Mouse (Mus musculus) CH12.LX (cell line): Measurements from ENCODE around the gene Hps4. TPM values are rescaled to one million over a fixed set of nuclear protein-coding genes. Genes with fewer than 3 reads are reported as not detected.
A peak's percentile ranks its signal among the peaks of the same experiment; 100 is the strongest.

Experiments used
- DNase-seq: peaks from one replicate; pipeline ENCODE4 v3.0.0-alpha.2; 2013; ENCODE audit errors: extremely low read depth
- H3K27ac ChIP-seq: 2 replicates; pipeline ENCODE4 v1.5.1; 2012; ENCODE audit warnings: low read depth, mild to moderate bottlenecking, control low read depth, moderate library complexity; ENCODE audit not compliant: insufficient read depth
- H3K27me3 ChIP-seq: replicated peaks from 2 replicates; pipeline ENCODE3; 2012; ENCODE audit warnings: inconsistent platforms
- H3K36me3 ChIP-seq, 2 experiments: replicated peaks in 1 of 2; 2 replicates each; pipeline versions ENCODE3 to v1.6.1; 2012; ENCODE audit warnings: inconsistent platforms in 1 of 2, low read length in 1 of 2, mild to moderate bottlenecking in 1 of 2, mixed read lengths in 1 of 2, moderate library complexity in 1 of 2; ENCODE audit not compliant: control insufficient read depth in 1 of 2, insufficient read depth in 1 of 2
- H3K4me1 ChIP-seq, 2 experiments: 2 replicates each; pipeline ENCODE4 v1.6.1; 2012; ENCODE audit warnings: inconsistent platforms in 1 of 2, moderate library complexity in 1 of 2; ENCODE audit not compliant: insufficient read depth in 2 of 2, control insufficient read depth in 1 of 2
- H3K4me2 ChIP-seq: 2 replicates; pipeline ENCODE4 v1.6.1; 2012; ENCODE audit warnings: low read depth, mild to moderate bottlenecking, control low read depth; ENCODE audit not compliant: poor library complexity, insufficient read depth, severe bottlenecking
- H3K4me3 ChIP-seq, 3 experiments: fragments of 150-350 bp in 1 of 3; sonication (generic) in 1 of 3; replicated peaks in 1 of 3; 2 replicates each; pipeline versions ENCODE3 to v1.5.1; 2011 to 2012; ENCODE audit warnings: low read depth in 2 of 3, low read length in 2 of 3, mild to moderate bottlenecking in 2 of 3, moderate library complexity in 2 of 3, control low read depth in 1 of 3, improper control_type of control experiment in 1 of 3, inconsistent platforms in 1 of 3, mixed read lengths in 1 of 3; ENCODE audit not compliant: poor library complexity in 1 of 3
- H3K79me2 ChIP-seq: replicated peaks from 2 replicates; pipeline ENCODE4 v1.6.1; 2012; ENCODE audit warnings: mild to moderate bottlenecking, moderate library complexity; ENCODE audit not compliant: control insufficient read depth, poor library complexity, insufficient read depth, severe bottlenecking; ENCODE audit errors: extremely low read depth
- H3K9ac ChIP-seq: 2 replicates; pipeline ENCODE4 v1.6.1; 2012; ENCODE audit warnings: low read depth, mild to moderate bottlenecking, control low read depth, moderate library complexity; ENCODE audit not compliant: insufficient read depth
- H3K9me3 ChIP-seq: replicated peaks from 2 replicates; pipeline ENCODE3; 2012; ENCODE audit warnings: low read length, inconsistent platforms, mixed read lengths
- CHD1 ChIP-seq: IDR thresholded peaks from 2 replicates; pipeline ENCODE4 v1.6.1; 2012; ENCODE audit warnings: low read depth, low read length, improper control_type of control experiment, inconsistent platforms
- CTCF ChIP-seq, 2 experiments: IDR thresholded peaks in 1 of 2; conservative IDR thresholded peaks in 1 of 2; 2 replicates each; pipeline ENCODE4 v1.5.1; 2011 to 2012; ENCODE audit warnings: low read depth in 2 of 2, low read length in 2 of 2, improper control_type of control experiment in 1 of 2, inconsistent platforms in 1 of 2, mild to moderate bottlenecking in 1 of 2, moderate library complexity in 1 of 2
- E2F4 ChIP-seq: IDR thresholded peaks from 2 replicates; pipeline ENCODE4 v1.6.1; 2011; ENCODE audit warnings: low read depth, low read length, improper control_type of control experiment; ENCODE audit not compliant: insufficient replicate concordance
- ELF1 ChIP-seq: IDR thresholded peaks from 2 replicates; pipeline ENCODE4 v1.6.1; 2014; ENCODE audit warnings: low read depth, mild to moderate bottlenecking, inconsistent platforms, low read length, improper control_type of control experiment
- EP300 ChIP-seq: IDR thresholded peaks from 2 replicates; pipeline ENCODE4 v1.6.1; 2011; ENCODE audit warnings: low read length, improper control_type of control experiment
- GABPA ChIP-seq: IDR thresholded peaks from 2 replicates; pipeline ENCODE4 v1.6.1; 2012; ENCODE audit warnings: low read depth, low read length, improper control_type of control experiment, inconsistent platforms; ENCODE audit not compliant: insufficient replicate concordance
- IRF4 ChIP-seq: IDR thresholded peaks from 2 replicates; pipeline ENCODE4 v1.6.1; 2014; ENCODE audit warnings: low read depth, mild to moderate bottlenecking, inconsistent platforms, low read length, improper control_type of control experiment
- JUN ChIP-seq: IDR thresholded peaks from 2 replicates; pipeline ENCODE4 v1.6.1; 2011; ENCODE audit warnings: low read depth, mild to moderate bottlenecking, low read length, improper control_type of control experiment, moderate library complexity; ENCODE audit not compliant: insufficient read depth
- JUND ChIP-seq: conservative IDR thresholded peaks from 2 replicates; pipeline ENCODE4 v1.6.1; 2011; ENCODE audit warnings: low read depth, low read length, improper control_type of control experiment
- KAT2A ChIP-seq: IDR thresholded peaks from 2 replicates; pipeline ENCODE4 v1.6.1; 2012; ENCODE audit warnings: low read length, improper control_type of control experiment, inconsistent platforms; ENCODE audit not compliant: insufficient replicate concordance
- MAFK ChIP-seq: IDR thresholded peaks from 2 replicates; pipeline ENCODE4 v1.6.1; 2011; ENCODE audit warnings: low read length, improper control_type of control experiment; ENCODE audit not compliant: insufficient replicate concordance
- MAX ChIP-seq: IDR thresholded peaks from 2 replicates; pipeline ENCODE4 v1.6.1; 2011; ENCODE audit warnings: low read length, improper control_type of control experiment
- MEF2A ChIP-seq: IDR thresholded peaks from 2 replicates; pipeline ENCODE4 v1.6.1; 2014; ENCODE audit warnings: low read depth, mild to moderate bottlenecking, inconsistent platforms, low read length, improper control_type of control experiment, borderline replicate concordance
- MXI1 ChIP-seq: IDR thresholded peaks from 2 replicates; pipeline ENCODE4 v1.6.1; 2011; ENCODE audit warnings: mild to moderate bottlenecking, low read depth, low read length, improper control_type of control experiment
- NELFE ChIP-seq: IDR thresholded peaks from 2 replicates; pipeline ENCODE4 v1.6.1; 2011; ENCODE audit warnings: low read depth, low read length, improper control_type of control experiment
- NRF1 ChIP-seq: IDR thresholded peaks from 2 replicates; pipeline ENCODE4 v1.6.1; 2014; ENCODE audit warnings: low read depth, mild to moderate bottlenecking, inconsistent platforms, low read length, improper control_type of control experiment, moderate library complexity
- PAX5 ChIP-seq: IDR thresholded peaks from 2 replicates; pipeline ENCODE4 v1.6.1; 2012; ENCODE audit warnings: low read length, inconsistent platforms, mixed read lengths
- POLR2A ChIP-seq: IDR thresholded peaks from 2 replicates; pipeline ENCODE4 v1.6.1; 2011; ENCODE audit warnings: low read depth, mild to moderate bottlenecking, improper control_type of control experiment, low read length
- POLR2AphosphoS2 ChIP-seq: IDR thresholded peaks from 2 replicates; pipeline ENCODE4 v1.6.1; 2011; ENCODE audit warnings: low read depth, low read length, improper control_type of control experiment
- RAD21 ChIP-seq: IDR thresholded peaks from 2 replicates; pipeline ENCODE4 v1.6.1; 2011; ENCODE audit warnings: low read depth, mild to moderate bottlenecking, low read length, improper control_type of control experiment, moderate library complexity
- RCOR1 ChIP-seq: conservative IDR thresholded peaks from 2 replicates; pipeline ENCODE4 v1.6.1; 2012; ENCODE audit warnings: low read depth, mild to moderate bottlenecking, inconsistent platforms, low read length, improper control_type of control experiment
- SIN3A ChIP-seq: IDR thresholded peaks from 2 replicates; pipeline ENCODE4 v1.6.1; 2012; ENCODE audit warnings: low read length, improper control_type of control experiment, inconsistent platforms
- SMC3 ChIP-seq: IDR thresholded peaks from 2 replicates; pipeline ENCODE4 v1.6.1; 2011; ENCODE audit warnings: low read depth, low read length, improper control_type of control experiment
- TBP ChIP-seq: conservative IDR thresholded peaks from 2 replicates; pipeline ENCODE4 v1.6.1; 2011; ENCODE audit warnings: low read depth, low read length, improper control_type of control experiment
- UBTF ChIP-seq: IDR thresholded peaks from 2 replicates; pipeline ENCODE4 v1.6.1; 2012; ENCODE audit warnings: low read depth, mild to moderate bottlenecking, inconsistent platforms, low read length, improper control_type of control experiment, moderate library complexity
- USF1 ChIP-seq: IDR thresholded peaks from 2 replicates; pipeline ENCODE4 v1.6.1; 2014; ENCODE audit warnings: low read depth, mild to moderate bottlenecking, inconsistent platforms, low read length, improper control_type of control experiment
- USF2 ChIP-seq: conservative IDR thresholded peaks from 2 replicates; pipeline ENCODE4 v1.6.1; 2011; ENCODE audit warnings: low read depth, low read length, improper control_type of control experiment
- ZC3H11A ChIP-seq: IDR thresholded peaks from 2 replicates; pipeline ENCODE4 v1.6.1; 2012; ENCODE audit warnings: low read depth, mild to moderate bottlenecking, inconsistent platforms, low read length, improper control_type of control experiment
- ZKSCAN1 ChIP-seq: IDR thresholded peaks from 2 replicates; pipeline ENCODE4 v1.6.1; 2012; ENCODE audit warnings: low read depth, inconsistent platforms, low read length, improper control_type of control experiment, borderline replicate concordance
- ZNF384 ChIP-seq: IDR thresholded peaks from 2 replicates; pipeline ENCODE4 v1.6.1; 2012; ENCODE audit warnings: low read depth, low read length, improper control_type of control experiment, inconsistent platforms
- dilution Hi-C: fragments of 300-500 bp; cut with MboI; formaldehyde crosslinking; loops from 2 replicates; pipeline ENCODE4 v1.14.3; 2020; ENCODE audit warnings: low sequenced_read_pairs; ENCODE audit not compliant: extremely low pct_unique_long_range_greater_than_20kb, extremely low pct_ligation_motif_present
- in situ Hi-C: fragments of 300-500 bp; cut with MboI; formaldehyde crosslinking; loops from 3 replicates; pipeline ENCODE4 v1.14.3; 2019; ENCODE audit warnings: low sequenced_read_pairs, low pct_ligation_motif_present, low pct_unique_long_range_greater_than_20kb, mixed read lengths
- polyA plus RNA-seq: library from polyadenylated mRNA; unstranded; fragments of >175 nt; gene quantifications from 2 replicates; pipeline ENCODE4 v1.2.1, GENCODE M21; 2012; ENCODE audit warnings: low read depth; ENCODE audit not compliant: insufficient read length
- total RNA-seq, 2 experiments: library from RNA; depleted of rRNA; stranded (reverse); fragments of 300-350 nt in 1 of 2; fragments of >200 nt in 1 of 2; gene quantifications; 2 replicates each; pipeline ENCODE4 v1.2.3; 2012 to 2014

Gene Hps4
- total and polyA plus RNA-seq, 3 experiments, result 10.0 to 23.0 (median 18.3) TPM

DNA sequence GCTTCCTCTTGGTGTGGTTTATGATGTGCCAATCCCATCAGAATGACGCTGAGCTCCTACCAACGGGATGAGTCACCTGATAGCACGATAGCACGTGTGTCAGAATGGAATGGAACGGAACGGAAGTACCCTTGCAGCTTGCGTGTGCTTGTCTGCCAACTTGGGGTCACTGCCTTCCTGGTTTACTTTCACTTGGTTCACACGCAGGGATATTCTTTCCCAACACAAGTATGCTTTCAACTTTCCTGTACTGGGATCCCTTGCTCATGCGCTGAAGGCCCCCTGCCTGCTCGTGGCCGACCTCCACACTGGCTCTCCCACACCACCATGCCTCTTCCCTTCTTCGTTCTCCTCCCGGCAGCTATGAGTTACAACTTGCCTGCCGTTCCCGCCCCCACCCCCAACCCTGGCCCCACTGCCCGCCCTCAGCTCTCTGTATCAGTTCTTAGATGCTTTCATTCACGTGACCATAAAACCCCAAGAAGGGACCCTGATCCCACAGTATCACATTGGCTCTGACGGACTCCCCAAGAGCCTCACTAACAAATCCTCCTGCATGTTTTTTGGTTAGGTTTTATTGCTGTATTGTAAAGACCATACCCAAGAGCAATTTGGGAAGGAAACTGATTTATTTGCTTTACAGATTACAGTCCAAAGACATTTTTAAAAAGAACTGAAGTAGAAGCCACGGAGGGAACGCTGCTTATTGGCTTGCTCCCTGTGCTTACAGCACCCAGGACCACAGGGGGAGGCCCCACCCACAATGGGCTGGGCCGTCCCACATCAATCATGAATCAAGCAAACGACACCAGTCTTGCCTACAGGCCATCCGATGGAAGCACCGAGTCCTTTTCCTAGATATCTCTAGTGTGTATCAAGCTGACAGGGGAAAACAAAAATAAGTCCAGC lies 18.0 kb upstream of the Hps4 start (continued):
- TF ChIP-seq ZKSCAN1 (no peak), NRF1 (peak; percentile 50), ZNF384 (no peak), JUND (no peak), SIN3A (peak; percentile 53), PAX5 (no peak), RCOR1 (peak; percentile 49; the same call in 1 of the 2 replicates), CTCF (conservative IDR thresholded peaks at IDR 0.05 in 1 of 2, IDR thresholded peaks at IDR 0.05 in 1 of 2; ENCODE audit: low read depth in 2 of 2, low read length in 2 of 2) (no peak), JUN (no peak), MAFK (no peak), RAD21 (no peak; the same call in 1 of the 2 replicates), IRF4 (peak; percentile 13; the same call in 1 of the 2 replicates), MAX (peak; percentile 67), USF2 (no peak), TBP (peak; percentile 31; the same call in 1 of the 2 replicates)

DNA sequence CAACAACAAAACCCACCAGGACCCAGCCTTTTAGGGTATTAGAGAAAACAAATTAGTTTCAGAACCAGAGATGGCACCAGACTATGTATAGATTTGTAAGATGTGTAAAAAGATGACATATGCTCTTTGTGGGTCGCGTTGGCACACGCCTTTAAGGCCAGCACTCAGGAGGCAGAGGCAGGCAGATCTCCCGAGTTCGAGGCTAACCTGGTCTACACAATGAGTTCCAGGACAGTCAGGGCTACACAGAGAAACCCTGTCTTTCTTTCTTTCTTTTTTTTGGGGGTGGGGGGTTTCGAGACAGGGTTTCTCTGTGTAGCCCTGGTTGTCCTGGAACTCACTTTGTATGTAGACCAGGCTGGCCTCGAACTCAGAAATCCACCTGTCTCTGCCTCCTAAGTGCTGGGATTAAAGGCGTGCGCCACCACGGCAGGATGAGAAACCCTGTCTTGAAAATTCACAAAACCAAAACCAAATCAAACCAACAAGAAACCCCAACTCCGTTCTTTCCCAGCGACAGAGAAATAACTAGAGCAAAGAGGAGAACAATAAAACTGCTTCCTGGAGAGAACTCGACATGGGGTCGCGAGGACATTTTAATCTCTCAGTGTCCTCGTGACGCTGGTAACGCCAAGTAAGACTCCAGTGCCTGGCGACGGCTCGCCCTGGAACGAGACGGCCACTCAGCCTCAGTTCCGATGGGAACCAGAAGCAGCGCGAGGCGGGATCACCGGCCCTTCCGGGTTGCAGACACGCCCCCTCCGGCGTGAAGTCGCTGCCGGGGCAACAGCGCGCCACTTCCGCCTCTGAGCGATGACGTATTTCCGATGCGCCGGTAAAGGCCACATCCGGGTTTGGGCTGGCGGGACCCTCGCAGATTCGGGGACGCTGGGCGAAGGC lies 17.1 kb upstream of the Hps4 start, which contains the start of gene Tfip11:
TSS of gene Tfip11 (plus strand) at position 813 of the 900 bp plus-strand sequence.
- Histone ChIP-seq H3K27ac (peak within 1 kb of the TSS; percentile 21; the same call in 1 of the 2 replicates), H3K4me3 (peak within 1 kb of the TSS; percentile 84 to 100 (median 85)), H3K9ac (peak within 1 kb of the TSS; percentile 56), H3K4me1 (peaks cover 3 to 27% of the 10 kb centered on the region in 2 experiments; a peak in 3 of 4 replicates), H3K27me3 (peaks cover 22% of the 10 kb centered on the region), H3K4me2 (peak within 1 kb of the TSS; percentile 90), H3K79me2 (peaks cover 17% of the 10 kb centered on the region), H3K9me3 (peaks cover 4% of the 10 kb centered on the region), H3K36me3 (peaks cover 28 to 35% of the 10 kb centered on the region in 2 experiments)
- peak; percentile 93 for DNase-seq
- in situ Hi-C loops, result loop anchor here (10.0 kb wide), 1 partner anchor 51 kb away; the partner anchor contains the start of gene Tpst2
- dilution Hi-C loops, result no loop called here
- TF ChIP-seq MEF2A, result peak; percentile 54; the same call in 1 of the 2 replicates
- no peak for TF ChIP-seq PAX5
- peak; percentile 96 for TF ChIP-seq MXI1
- TF ChIP-seq ELF1, result peak; percentile 100
- TF ChIP-seq MAFK, result no peak
- TF ChIP-seq SIN3A, result peak; percentile 99
- TF ChIP-seq POLR2A, result peak; percentile 87
- no peak for TF ChIP-seq USF1
- no peak for TF ChIP-seq RCOR1
- no peak for TF ChIP-seq UBTF
- no peak; the same call in 1 of the 2 replicates for TF ChIP-seq POLR2AphosphoS2
- peak; percentile 88 for TF ChIP-seq GABPA
- no peak for TF ChIP-seq CHD1
- TF ChIP-seq E2F4, result no peak
- peak; percentile 28; the same call in 1 of the 2 replicates for TF ChIP-seq IRF4
- TF ChIP-seq EP300, result no peak
- no peak for TF ChIP-seq ZC3H11A
- peak; percentile 74 for TF ChIP-seq NELFE
- TF ChIP-seq MAX, result peak; percentile 35; the same call in 1 of the 2 replicates
- no peak for TF ChIP-seq ZNF384
- TF ChIP-seq SMC3, result no peak
- TF ChIP-seq ZKSCAN1, result no peak
- TF ChIP-seq JUND, result no peak
- TF ChIP-seq NRF1, result peak; percentile 29; the same call in 1 of the 2 replicates
- TF ChIP-seq KAT2A, result peak; percentile 88; the same call in 1 of the 2 replicates
- 0 out of 2 replicates have a peak, but pooled peaks have one; percentile 36 for TF ChIP-seq TBP
